Mouse (Mus musculus): Measurements from ENCODE around the gene Zcchc24. TPM values are rescaled to one million over a fixed set of nuclear protein-coding genes. Genes with fewer than 3 reads are reported as not detected.

Zcchc24 gene
- polyA plus RNA-seq, 1 experiment from 2014 or later = 29.5 TPM

DNA sequence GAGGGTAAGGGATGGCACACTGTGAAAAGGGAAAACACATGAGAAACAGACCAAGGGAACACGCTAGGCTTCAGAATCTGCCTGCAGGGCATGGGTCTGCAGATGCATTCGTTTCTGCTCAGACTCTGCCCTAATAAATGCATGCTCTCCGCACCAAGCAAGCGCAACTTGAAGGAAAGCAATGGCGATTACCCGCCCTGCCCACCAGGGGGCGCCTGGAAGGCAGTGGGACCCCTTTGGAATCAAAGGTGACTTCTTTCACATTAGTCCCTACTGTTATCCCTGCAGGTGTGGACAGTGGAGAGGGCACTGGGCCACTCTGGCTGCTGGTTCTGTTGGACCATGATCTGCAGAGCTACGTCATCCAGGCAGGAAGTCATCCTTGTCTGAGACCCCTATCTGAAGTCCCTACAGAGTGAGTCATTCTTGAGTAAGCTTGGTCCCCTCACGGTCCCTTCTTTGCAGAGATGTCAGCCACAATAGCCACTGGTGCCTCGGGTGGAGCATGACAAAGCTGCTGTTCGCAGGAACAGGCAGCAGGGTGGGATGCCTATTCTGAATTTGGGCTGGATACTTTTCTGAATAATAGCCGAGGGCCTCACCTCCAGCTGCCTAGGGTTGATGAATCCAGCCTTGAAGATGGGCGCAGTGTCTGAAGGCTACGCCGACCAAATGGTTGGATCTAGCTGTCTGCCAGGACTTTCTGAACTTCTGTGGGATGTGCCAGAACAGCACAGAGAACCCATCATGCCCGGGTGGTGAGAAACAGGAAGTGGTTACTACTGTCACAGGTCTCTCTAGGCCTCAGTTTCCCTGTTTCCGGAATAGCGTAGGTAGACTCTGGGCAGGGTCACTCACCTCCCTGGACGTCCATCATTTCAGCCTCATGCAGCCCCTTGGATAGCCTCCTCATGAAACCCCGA lies 42.4 kb downstream of the Zcchc24 start:
- H3K27me3 ChIP-seq (ENCODE audit: control insufficient read depth, insufficient read depth, low read length) = no peaks in the 10 kb centered on the region
- 60% methylated on average over 20 of the region's 20 CpGs for WGBS
- no peaks in the 10 kb centered on the region for H3K9me3 ChIP-seq (ENCODE audit: control insufficient read depth, low read depth, low read length)
- H3K27ac ChIP-seq (ENCODE audit: low read length) = peak overlapping the region; percentile 87; the same call in 1 of the 2 replicates
- no peak overlapping the region for H3K4me3 ChIP-seq (ENCODE audit: low read depth, low read length)
- no peak overlapping the region for H3K9ac ChIP-seq (replicated peaks; ENCODE audit: low read depth, low read length)
- no peak overlapping the region for H3K4me2 ChIP-seq (replicated peaks; ENCODE audit: low read depth, low read length)
- no peak for ATAC-seq (ENCODE audit: insufficient number of reproducible peaks, insufficient read depth, low FRiP score, low read depth)
- peaks cover 23% of the 10 kb centered on the region for H3K4me1 ChIP-seq (ENCODE audit: control insufficient read depth, insufficient read depth, low read length)
- 0 out of 2 replicates have a peak, but pooled peaks cover under 1% of the 10 kb centered on the region for H3K36me3 ChIP-seq (ENCODE audit: control insufficient read depth, insufficient read depth, low read length)

DNA sequence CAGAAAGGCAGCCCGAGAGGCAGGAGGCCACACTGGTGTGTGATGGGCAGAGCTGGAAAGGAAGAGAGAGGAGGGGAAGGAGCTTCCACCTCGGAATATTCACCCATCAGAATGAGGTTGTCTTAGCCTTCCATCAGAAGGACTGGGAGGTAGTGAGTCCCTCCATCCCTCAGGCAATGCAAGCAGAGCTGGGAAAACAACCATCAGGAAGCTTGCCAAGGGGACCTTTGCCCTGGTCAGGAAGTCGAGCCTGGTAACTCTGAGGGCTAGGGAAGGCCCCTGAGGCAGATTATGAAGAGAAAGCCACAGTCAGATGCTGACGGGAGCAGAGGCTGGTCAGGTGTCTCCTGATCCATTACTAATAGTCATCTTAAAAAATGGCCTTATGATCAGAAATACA lies 43.1 kb downstream of the Zcchc24 start:
- peak; percentile 6; the same call in 1 of the 2 replicates for ATAC-seq (ENCODE audit: insufficient number of reproducible peaks, insufficient read depth, low FRiP score, low read depth)

DNA sequence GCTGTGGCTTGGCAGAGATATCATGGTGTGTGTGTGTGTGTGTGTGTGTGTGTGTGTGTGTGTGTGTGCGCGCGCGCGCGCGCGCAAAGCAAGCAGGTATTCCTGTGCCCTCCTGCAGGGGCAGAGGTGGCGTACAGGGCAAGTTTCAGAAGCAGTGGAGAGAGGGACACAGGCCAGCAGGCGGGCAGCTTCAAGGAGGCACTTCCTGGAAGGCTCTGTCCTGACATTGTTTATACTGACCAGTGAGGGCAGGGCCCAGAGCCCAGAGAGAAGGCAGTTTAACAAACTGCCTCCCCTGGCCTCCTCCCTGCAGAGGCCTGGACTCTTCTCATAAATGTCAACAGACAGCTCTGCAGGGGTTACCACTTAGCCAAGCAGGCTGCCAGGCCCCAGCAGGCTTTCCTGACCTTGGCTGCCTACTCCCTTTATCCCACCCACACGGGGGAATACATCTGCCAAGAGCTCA lies 43.8 kb downstream of the Zcchc24 start:
- 40% methylated on average over 6 of the region's 11 CpGs for whole genome bisulfite sequencing
- no peak overlapping the region for H3K9ac ChIP-seq (replicated peaks; ENCODE audit: low read depth, low read length)

More for the DNA sequence above, 43.1 kb downstream of the Zcchc24 start:
- Histone ChIP-seq H3K36me3 (ENCODE audit: control insufficient read depth, insufficient read depth, low read length) (0 out of 2 replicates have a peak, but pooled peaks cover 6% of the 10 kb centered on the region), H3K27me3 (ENCODE audit: control insufficient read depth, insufficient read depth, low read length) (no peaks in the 10 kb centered on the region), H3K9ac (replicated peaks; ENCODE audit: low read depth, low read length) (no peak overlapping the region), H3K4me1 (ENCODE audit: control insufficient read depth, insufficient read depth, low read length) (peaks cover 23% of the 10 kb centered on the region), H3K4me2 (replicated peaks; ENCODE audit: low read depth, low read length) (no peak overlapping the region), H3K9me3 (ENCODE audit: control insufficient read depth, low read depth, low read length) (no peaks in the 10 kb centered on the region), H3K4me3 (ENCODE audit: low read depth, low read length) (no peak overlapping the region), H3K27ac (ENCODE audit: low read length) (peak overlapping the region; percentile 87; the same call in 1 of the 2 replicates)
- WGBS = 23% methylated on average over 4 of the region's 4 CpGs

DNA sequence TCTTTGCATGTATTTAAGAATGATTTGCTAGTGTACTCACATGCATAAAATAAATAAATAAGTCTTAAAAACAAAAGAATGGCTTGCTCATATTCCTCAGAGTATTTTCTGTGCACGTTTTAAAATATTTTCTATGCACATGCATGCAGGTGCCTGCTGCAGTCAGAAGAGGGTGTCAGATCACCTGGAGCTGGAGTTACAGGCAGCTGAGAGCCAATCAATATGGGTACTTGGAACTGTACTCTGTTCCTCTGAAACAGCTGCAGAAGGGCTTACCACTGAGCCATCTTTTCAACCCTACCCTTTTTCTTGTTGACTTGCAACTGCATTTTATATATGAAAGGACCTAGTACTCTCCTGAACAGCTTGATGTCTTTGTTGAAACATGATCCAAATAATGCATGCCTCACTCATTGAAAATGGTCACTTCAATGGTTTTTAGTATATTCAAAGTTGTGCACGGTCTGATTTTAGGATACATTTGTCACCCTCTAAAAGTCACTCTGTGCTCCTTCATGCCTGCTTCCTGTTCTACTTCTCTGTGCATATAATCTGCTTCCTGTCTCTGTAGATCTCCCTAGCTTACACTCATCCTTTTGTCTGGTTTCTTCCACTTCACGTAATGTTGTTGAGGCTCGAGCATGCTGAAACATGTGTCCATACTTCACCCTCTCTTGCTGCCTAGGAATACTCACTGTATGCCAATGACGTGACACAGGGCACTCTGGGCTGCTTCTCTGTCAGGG lies 47.7 kb downstream of the Zcchc24 start:
- no peaks in the 10 kb centered on the region for H3K9me3 ChIP-seq (ENCODE audit: control insufficient read depth, low read depth, low read length)
- no peak overlapping the region for H3K4me3 ChIP-seq (ENCODE audit: low read depth, low read length)
- WGBS = 78% methylated on average over 5 of the region's 5 CpGs
- peaks cover 48% of the 10 kb centered on the region for H3K4me1 ChIP-seq (ENCODE audit: control insufficient read depth, insufficient read depth, low read length)
- H3K9ac ChIP-seq (replicated peaks; ENCODE audit: low read depth, low read length) = no peak overlapping the region
- H3K27me3 ChIP-seq (ENCODE audit: control insufficient read depth, insufficient read depth, low read length) = no peaks in the 10 kb centered on the region
- ATAC-seq (ENCODE audit: insufficient number of reproducible peaks, insufficient read depth, low FRiP score, low read depth) = no peak
- no peak overlapping the region for H3K27ac ChIP-seq (ENCODE audit: low read length)
- no peak overlapping the region for H3K4me2 ChIP-seq (replicated peaks; ENCODE audit: low read depth, low read length)
- H3K36me3 ChIP-seq (ENCODE audit: control insufficient read depth, insufficient read depth, low read length) = peaks cover 9% of the 10 kb centered on the region; the same call in 1 of the 2 replicates

More for the DNA sequence above, 43.8 kb downstream of the Zcchc24 start:
- Histone ChIP-seq H3K27me3 (ENCODE audit: control insufficient read depth, insufficient read depth, low read length) (no peaks in the 10 kb centered on the region), H3K36me3 (ENCODE audit: control insufficient read depth, insufficient read depth, low read length) (0 out of 2 replicates have a peak, but pooled peaks cover 6% of the 10 kb centered on the region), H3K4me1 (ENCODE audit: control insufficient read depth, insufficient read depth, low read length) (peaks cover 23% of the 10 kb centered on the region), H3K9me3 (ENCODE audit: control insufficient read depth, low read depth, low read length) (no peaks in the 10 kb centered on the region), H3K4me2 (replicated peaks; ENCODE audit: low read depth, low read length) (no peak overlapping the region), H3K27ac (ENCODE audit: low read length) (peak overlapping the region; percentile 87; the same call in 1 of the 2 replicates), H3K4me3 (ENCODE audit: low read depth, low read length) (no peak overlapping the region)
- peak; percentile 66 for ATAC-seq (ENCODE audit: insufficient number of reproducible peaks, insufficient read depth, low FRiP score, low read depth)

DNA sequence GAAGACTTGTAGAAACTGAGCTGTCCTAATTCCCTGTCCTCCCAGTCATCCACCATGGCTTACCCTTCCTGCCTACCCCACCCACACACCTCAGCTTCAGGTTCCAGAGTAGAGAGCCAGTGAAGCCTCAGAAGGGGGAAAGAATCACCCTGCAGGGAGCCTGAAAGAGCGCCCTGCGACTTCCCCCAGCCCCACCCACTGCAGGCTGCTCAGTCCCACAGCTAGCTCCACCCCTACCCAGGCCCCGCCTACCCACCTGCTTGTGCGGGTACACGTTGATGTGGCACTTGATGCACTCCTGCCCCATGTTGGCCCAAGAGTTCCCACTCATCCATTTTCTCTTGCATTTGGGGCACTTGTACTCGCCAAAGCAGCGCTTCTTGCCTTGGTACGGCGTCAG lies 49.5 kb downstream of the Zcchc24 start:
- 57% methylated on average over 9 of the region's 9 CpGs for WGBS
- peaks cover 31% of the 10 kb centered on the region for H3K4me1 ChIP-seq (ENCODE audit: control insufficient read depth, insufficient read depth, low read length)
- peak overlapping the region; percentile 91 for H3K27ac ChIP-seq (ENCODE audit: low read length)
- H3K4me2 ChIP-seq (replicated peaks; ENCODE audit: low read depth, low read length) = no peak overlapping the region
- peaks cover 19% of the 10 kb centered on the region for H3K36me3 ChIP-seq (ENCODE audit: control insufficient read depth, insufficient read depth, low read length)
- no peaks in the 10 kb centered on the region for H3K27me3 ChIP-seq (ENCODE audit: control insufficient read depth, insufficient read depth, low read length)
- no peaks in the 10 kb centered on the region for H3K9me3 ChIP-seq (ENCODE audit: control insufficient read depth, low read depth, low read length)
- ATAC-seq (ENCODE audit: insufficient number of reproducible peaks, insufficient read depth, low FRiP score, low read depth) = no peak; the same call in 1 of the 2 replicates
- H3K9ac ChIP-seq (replicated peaks; ENCODE audit: low read depth, low read length) = no peak overlapping the region
- no peak overlapping the region for H3K4me3 ChIP-seq (ENCODE audit: low read depth, low read length)

DNA sequence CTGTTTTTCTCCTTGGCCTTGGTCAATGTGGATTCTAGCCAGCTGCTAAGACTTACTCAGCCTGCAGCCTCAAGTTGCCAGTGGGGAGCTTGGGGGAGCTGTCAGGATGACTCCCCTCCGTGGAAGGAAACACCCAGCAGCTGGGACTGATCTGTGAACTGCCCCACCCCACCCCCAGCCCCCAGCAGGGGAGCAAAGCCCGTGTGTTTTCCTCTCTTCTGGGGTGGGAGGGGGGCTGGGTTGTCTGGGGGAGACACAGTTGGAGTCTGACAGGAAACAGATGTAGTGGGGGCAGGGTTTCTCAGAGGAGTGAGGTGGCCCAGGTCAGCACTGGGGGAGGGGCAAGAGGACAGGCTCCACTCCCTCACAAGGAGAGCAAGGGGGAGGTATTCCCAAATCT lies 50.4 kb downstream of the Zcchc24 start:
- no peak overlapping the region for H3K9ac ChIP-seq (replicated peaks; ENCODE audit: low read depth, low read length)
- H3K4me1 ChIP-seq (ENCODE audit: control insufficient read depth, insufficient read depth, low read length) = peaks cover 28% of the 10 kb centered on the region
- H3K4me2 ChIP-seq (replicated peaks; ENCODE audit: low read depth, low read length) = no peak overlapping the region
- H3K4me3 ChIP-seq (ENCODE audit: low read depth, low read length) = no peak overlapping the region
- H3K9me3 ChIP-seq (ENCODE audit: control insufficient read depth, low read depth, low read length) = no peaks in the 10 kb centered on the region
- H3K27ac ChIP-seq (ENCODE audit: low read length) = peak overlapping the region; percentile 91
- no peaks in the 10 kb centered on the region for H3K27me3 ChIP-seq (ENCODE audit: control insufficient read depth, insufficient read depth, low read length)
- peak; percentile 75 for ATAC-seq (ENCODE audit: insufficient number of reproducible peaks, insufficient read depth, low FRiP score, low read depth)
- 5% methylated on average over 2 of the region's 2 CpGs for WGBS
- peaks cover 21% of the 10 kb centered on the region for H3K36me3 ChIP-seq (ENCODE audit: control insufficient read depth, insufficient read depth, low read length)

DNA sequence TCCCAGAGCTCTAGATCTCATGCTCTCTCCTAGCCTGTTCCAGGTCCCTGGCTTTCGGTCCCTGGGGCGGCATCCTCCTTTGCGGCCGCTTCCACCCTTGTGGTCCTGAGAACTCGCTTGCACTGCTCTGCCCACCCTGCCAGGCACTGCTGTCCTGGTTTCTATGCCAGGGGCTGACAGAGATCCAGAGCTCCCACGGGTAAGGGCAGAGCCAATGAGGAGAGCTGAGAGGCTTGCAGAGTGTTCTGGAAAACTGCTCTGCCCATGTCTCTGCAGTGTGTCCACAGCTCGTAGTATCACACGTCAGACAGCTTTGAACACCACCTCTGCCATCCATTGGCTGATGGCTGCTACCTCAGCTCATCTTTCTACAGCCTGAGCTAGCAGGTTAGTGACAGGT lies 51.1 kb downstream of the Zcchc24 start:
- Histone ChIP-seq H3K9me3 (ENCODE audit: control insufficient read depth, low read depth, low read length) (no peaks in the 10 kb centered on the region), H3K4me1 (ENCODE audit: control insufficient read depth, insufficient read depth, low read length) (peaks cover 28% of the 10 kb centered on the region), H3K4me3 (ENCODE audit: low read depth, low read length) (no peak overlapping the region), H3K9ac (replicated peaks; ENCODE audit: low read depth, low read length) (no peak overlapping the region), H3K27me3 (ENCODE audit: control insufficient read depth, insufficient read depth, low read length) (no peaks in the 10 kb centered on the region), H3K27ac (ENCODE audit: low read length) (peak overlapping the region; percentile 91), H3K36me3 (ENCODE audit: control insufficient read depth, insufficient read depth, low read length) (peaks cover 21% of the 10 kb centered on the region), H3K4me2 (replicated peaks; ENCODE audit: low read depth, low read length) (no peak overlapping the region)
- 85% methylated on average over 8 of the region's 8 CpGs for WGBS
- no peak for ATAC-seq (ENCODE audit: insufficient number of reproducible peaks, insufficient read depth, low FRiP score, low read depth)

DNA sequence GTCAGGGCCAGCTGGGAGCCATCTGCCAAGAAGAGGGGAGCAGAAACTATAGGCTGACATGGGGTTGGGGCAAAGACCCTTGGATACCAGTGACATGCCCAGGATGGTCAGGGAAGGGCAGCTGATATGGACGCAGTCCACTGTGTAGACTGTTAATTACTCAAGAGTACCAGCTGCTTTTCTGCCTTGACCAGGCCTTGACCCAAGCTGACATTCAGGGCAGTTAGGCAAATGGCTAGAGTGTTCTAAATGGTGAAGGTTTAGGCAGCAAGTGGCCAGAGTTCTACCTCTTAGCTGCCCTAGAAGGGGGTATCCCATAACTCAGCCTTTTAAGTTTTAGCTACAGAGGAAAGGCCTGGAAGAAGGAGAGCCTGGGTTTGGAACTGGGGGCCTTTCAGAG lies 52.3 kb downstream of the Zcchc24 start:
- Histone ChIP-seq H3K27ac (ENCODE audit: low read length) (no peak overlapping the region), H3K4me3 (ENCODE audit: low read depth, low read length) (no peak overlapping the region), H3K27me3 (ENCODE audit: control insufficient read depth, insufficient read depth, low read length) (no peaks in the 10 kb centered on the region), H3K4me1 (ENCODE audit: control insufficient read depth, insufficient read depth, low read length) (peaks cover 34% of the 10 kb centered on the region), H3K9ac (replicated peaks; ENCODE audit: low read depth, low read length) (no peak overlapping the region), H3K4me2 (replicated peaks; ENCODE audit: low read depth, low read length) (no peak overlapping the region), H3K9me3 (ENCODE audit: control insufficient read depth, low read depth, low read length) (no peaks in the 10 kb centered on the region), H3K36me3 (ENCODE audit: control insufficient read depth, insufficient read depth, low read length) (peaks cover 21% of the 10 kb centered on the region)
- WGBS = 63% methylated on average over 1 of the region's 1 CpGs
- no peak for ATAC-seq (ENCODE audit: insufficient number of reproducible peaks, insufficient read depth, low FRiP score, low read depth)
